Mouse (Mus musculus) kidney, embryonic 14.5 days (tissue): ENCODE results near the gene Slc1a7. TPM values are rescaled to one million over a fixed set of nuclear protein-coding genes. Genes with fewer than 3 reads are reported as not detected.

Experiments
- ATAC-seq: fragments of 200-750 bp; cut with Nextera tagmentation; 2 replicates; pipeline ENCODE4 v1.8.0; 2017; ENCODE audit warnings: moderate number of reproducible peaks, mild to moderate bottlenecking, moderate TSS enrichment, moderate library complexity; ENCODE audit not compliant: low FRiP score, low TSS enrichment
- H3K27ac ChIP-seq: fragments of 300-500 bp; sonication (generic); 2 replicates; pipeline ENCODE4 v1.5.1; 2014; ENCODE audit warnings: low read depth, mild to moderate bottlenecking, low read length, moderate library complexity, mixed read lengths
- H3K27me3 ChIP-seq: fragments of 300-500 bp; sonication (generic); 2 replicates; pipeline ENCODE4 v1.6.1; 2014; ENCODE audit warnings: mild to moderate bottlenecking, low read length; ENCODE audit not compliant: control insufficient read depth, insufficient read depth
- H3K36me3 ChIP-seq: fragments of 300-500 bp; sonication (generic); 2 replicates; pipeline ENCODE4 v1.6.1; 2014; ENCODE audit warnings: low read length, mixed read lengths; ENCODE audit not compliant: control insufficient read depth, insufficient read depth
- H3K4me1 ChIP-seq: fragments of 300-500 bp; sonication (generic); 2 replicates; pipeline ENCODE4 v1.6.1; 2014; ENCODE audit warnings: low read length, mixed read lengths; ENCODE audit not compliant: control insufficient read depth, insufficient read depth
- H3K4me2 ChIP-seq: fragments of 300-500 bp; sonication (generic); replicated peaks from 2 replicates; pipeline ENCODE4 v1.6.1; 2014; ENCODE audit warnings: low read depth, mild to moderate bottlenecking, low read length
- H3K4me3 ChIP-seq: fragments of 300-500 bp; sonication (generic); 2 replicates; pipeline ENCODE4 v1.5.1; 2014; ENCODE audit warnings: mild to moderate bottlenecking, low read length
- H3K9ac ChIP-seq: fragments of 300-500 bp; sonication (generic); 2 replicates; pipeline ENCODE4 v1.6.1; 2014; ENCODE audit warnings: low read depth, mild to moderate bottlenecking, low read length, moderate library complexity
- H3K9me3 ChIP-seq: fragments of 300-500 bp; sonication (generic); 2 replicates; pipeline ENCODE4 v1.6.1; 2016; ENCODE audit warnings: low read length; ENCODE audit not compliant: control insufficient read depth
- WGBS: fragments of 180-500 bp; shearing (Covaris S2); extraction: QIAGEN DNeasy Blood & Tissue Kit; methylation state at CpG from one replicate; pipeline ENCODE4 v1.1.7; 2014; 5-methylcytosine and 5-hydroxymethylcytosine counted together
- polyA plus RNA-seq: library from polyadenylated mRNA; unstranded; fragments of >200 nt; fragmentation: Nextera tagmentation; extraction: Ambion mirVana; gene quantifications from 2 replicates; pipeline ENCODE4 v1.2.1, GENCODE M21; 2014

The Slc1a7 gene
- polyA plus RNA-seq, 1 experiment from 2014 or later = not detected

DNA sequence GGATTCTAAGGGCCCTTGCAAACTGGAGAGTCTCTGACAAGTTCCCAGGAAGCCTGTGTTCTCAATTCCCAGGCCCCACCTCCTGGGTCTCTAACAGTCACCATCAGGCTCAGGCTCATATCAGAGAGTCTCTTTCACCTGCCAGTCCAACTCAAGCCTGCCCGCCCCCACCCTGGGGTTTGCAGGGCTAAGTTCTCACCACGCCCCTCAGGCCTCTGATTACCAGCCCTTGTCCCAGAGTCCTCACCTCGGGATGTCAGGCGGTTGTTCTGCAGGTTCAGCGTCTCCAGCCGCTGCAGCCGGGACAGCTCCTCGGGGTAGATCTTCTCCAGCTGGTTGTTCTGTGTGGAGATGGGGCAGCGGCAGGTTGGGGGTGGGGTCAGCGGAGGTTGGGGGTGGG is 57.1 kb downstream of the Slc1a7 start:
- peak overlapping the region; percentile 21 for H3K4me2 ChIP-seq
- H3K27ac ChIP-seq = no peak overlapping the region
- no peaks in the 10 kb centered on the region for H3K36me3 ChIP-seq
- 5% methylated on average over 10 of the region's 10 CpGs for WGBS
- H3K4me1 ChIP-seq = peaks cover 11% of the 10 kb centered on the region
- no peak for ATAC-seq
- peaks cover 8% of the 10 kb centered on the region for H3K27me3 ChIP-seq
- H3K9me3 ChIP-seq = no peaks in the 10 kb centered on the region
- H3K9ac ChIP-seq = no peak overlapping the region
- H3K4me3 ChIP-seq = no peak overlapping the region

DNA sequence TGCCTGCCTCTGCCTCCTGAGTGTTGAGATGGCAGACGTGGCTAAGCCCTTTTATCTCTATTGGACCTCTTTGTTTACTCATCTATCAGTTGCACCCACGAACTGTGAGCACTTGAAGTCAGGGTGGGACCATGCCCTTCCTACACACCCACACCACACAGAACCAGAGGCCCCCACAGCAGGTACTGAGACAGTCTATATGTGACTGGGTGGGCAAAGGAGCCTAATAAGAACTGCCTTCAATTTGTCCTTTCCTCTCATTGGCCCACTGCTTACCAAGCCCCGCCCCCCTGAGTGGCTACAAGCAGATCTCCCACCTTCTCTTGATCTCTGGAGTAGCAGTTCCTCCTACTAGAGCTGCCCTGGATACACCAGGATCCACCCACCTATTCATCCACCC is 58.1 kb downstream of the Slc1a7 start:
- Histone ChIP-seq H3K36me3 (no peaks in the 10 kb centered on the region), H3K27ac (no peak overlapping the region), H3K9ac (no peak overlapping the region), H3K27me3 (peaks cover 18% of the 10 kb centered on the region), H3K4me3 (no peak overlapping the region), H3K4me1 (peaks cover 16% of the 10 kb centered on the region), H3K9me3 (no peaks in the 10 kb centered on the region), H3K4me2 (no peak overlapping the region)
- no peak for ATAC-seq
- WGBS = 51% methylated on average over 3 of the region's 3 CpGs

DNA sequence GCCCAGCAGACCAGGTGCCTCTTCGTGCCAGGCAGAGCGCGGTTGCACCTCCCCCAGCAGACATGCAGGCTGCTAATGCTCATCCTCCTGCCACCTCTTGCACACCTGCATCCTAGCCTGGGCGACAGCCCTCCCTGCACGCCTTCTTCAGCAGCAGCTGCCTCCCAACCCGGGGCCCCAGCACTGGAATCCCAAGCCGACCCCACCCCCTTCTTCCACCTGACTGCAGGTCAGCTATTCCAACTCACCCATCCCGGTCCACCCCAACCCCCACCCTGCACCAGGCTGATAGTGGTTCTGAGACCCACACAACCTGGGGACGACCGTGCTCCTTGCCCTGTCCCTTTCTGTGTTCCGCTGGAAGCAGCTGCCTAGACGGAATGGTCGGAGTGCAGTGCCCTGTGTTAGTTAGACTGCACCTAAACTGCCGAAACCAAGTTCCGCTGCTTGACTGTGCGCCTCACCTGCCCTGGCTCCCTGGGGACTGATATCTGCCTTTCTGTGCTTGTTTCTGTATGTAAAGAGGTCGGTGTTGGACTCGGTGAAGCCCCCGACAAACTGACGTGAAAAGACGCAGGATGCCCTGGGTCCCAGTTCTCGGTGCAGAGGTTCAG is 62.9 kb downstream of the Slc1a7 start:
- H3K9ac ChIP-seq = no peak overlapping the region
- peaks cover 34% of the 10 kb centered on the region for H3K27me3 ChIP-seq
- ATAC-seq = 0 out of 2 replicates have a peak, but pooled peaks have one; percentile 5
- 2% methylated on average over 22 of the region's 22 CpGs for whole genome bisulfite sequencing
- H3K4me2 ChIP-seq = peak overlapping the region; percentile 99
- peaks cover 8% of the 10 kb centered on the region; the same call in 1 of the 2 replicates for H3K4me1 ChIP-seq
- H3K36me3 ChIP-seq = no peaks in the 10 kb centered on the region
- peak overlapping the region; percentile 61 for H3K4me3 ChIP-seq
- H3K27ac ChIP-seq = no peak overlapping the region
- no peaks in the 10 kb centered on the region for H3K9me3 ChIP-seq

DNA sequence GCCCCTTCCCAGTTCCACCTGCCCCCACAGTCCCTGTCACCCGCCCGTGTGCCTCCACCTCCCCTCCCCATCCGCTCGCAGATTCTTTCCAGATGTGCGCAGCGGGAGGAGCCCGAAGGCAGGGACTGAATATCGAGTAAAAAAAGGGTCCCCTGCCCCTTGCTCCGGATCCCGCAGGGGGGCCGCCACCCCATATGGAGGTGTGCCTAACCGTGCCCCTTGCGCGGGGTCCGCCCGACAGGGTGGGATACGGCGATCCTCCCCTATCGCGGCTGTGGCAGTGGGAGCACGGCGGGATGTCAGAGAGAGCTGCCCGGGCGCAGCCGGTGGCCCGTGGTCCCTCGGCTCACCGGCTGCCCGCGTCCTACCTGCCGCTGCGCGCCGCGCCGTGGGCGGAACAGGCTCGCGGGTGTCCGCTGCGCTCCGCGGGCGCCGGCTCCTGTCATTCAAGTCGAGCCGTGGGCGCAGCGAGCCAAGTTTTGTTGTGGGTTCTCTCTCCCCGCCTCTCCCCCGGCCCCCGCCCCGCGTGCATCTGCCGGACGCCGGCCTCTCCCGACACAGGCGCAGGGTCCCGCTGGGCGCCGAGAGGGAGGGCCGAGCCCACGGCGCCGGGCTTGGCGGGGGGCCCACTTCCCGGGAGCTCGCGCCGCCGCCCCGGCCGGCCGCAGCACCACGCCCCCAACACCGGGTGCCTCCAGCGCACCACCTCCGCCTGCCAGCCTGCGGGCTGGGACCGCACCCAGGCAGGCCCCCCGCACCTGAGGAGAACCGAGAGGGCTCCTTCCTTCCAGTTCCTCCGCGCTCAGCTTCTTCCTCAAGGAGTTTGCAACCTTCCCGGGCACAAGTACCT is 63.6 kb downstream of the Slc1a7 start:
- WGBS = 2% methylated on average over 69 of the region's 86 CpGs
- Histone ChIP-seq H3K27ac (no peak overlapping the region), H3K4me2 (peak overlapping the region; percentile 99), H3K9ac (peak overlapping the region; percentile 47), H3K9me3 (no peaks in the 10 kb centered on the region), H3K36me3 (no peaks in the 10 kb centered on the region), H3K4me3 (peak overlapping the region; percentile 61), H3K27me3 (peaks cover 34% of the 10 kb centered on the region), H3K4me1 (peaks cover 8% of the 10 kb centered on the region; the same call in 1 of the 2 replicates)
- peak; percentile 50 for ATAC-seq

DNA sequence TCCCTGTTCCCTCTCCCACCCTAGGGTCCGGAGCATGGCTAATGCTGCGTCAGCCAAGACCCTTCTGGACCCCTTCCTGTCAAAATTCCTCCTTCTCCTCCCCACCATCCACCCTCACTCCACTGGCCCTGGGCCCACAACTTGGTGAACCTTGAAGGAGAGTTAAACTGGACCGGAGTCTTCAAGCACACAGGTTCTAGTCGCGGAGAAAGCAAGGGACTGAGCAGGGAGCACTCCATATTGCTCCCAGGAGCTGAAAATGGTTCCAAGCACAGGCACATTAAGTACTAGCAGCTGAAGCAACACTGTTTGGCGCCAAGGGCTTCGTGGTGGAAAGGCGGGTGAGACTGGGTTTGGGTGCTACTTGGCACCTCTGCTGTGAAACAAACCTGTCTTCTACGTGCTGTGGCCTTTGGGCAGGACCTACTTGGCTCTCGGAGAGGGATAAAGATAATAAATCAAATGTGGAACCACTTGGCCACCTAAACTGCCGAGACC is 64.3 kb downstream of the Slc1a7 start:
- H3K4me2 ChIP-seq = peak overlapping the region; percentile 99
- no peaks in the 10 kb centered on the region for H3K36me3 ChIP-seq
- peak overlapping the region; percentile 47; the same call in 1 of the 2 replicates for H3K9ac ChIP-seq
- peak overlapping the region; percentile 61 for H3K4me3 ChIP-seq
- 22% methylated on average over 11 of the region's 11 CpGs for WGBS
- H3K4me1 ChIP-seq = peaks cover 8% of the 10 kb centered on the region; the same call in 1 of the 2 replicates
- H3K9me3 ChIP-seq = no peaks in the 10 kb centered on the region
- ATAC-seq = no peak
- peaks cover 34% of the 10 kb centered on the region for H3K27me3 ChIP-seq
- no peak overlapping the region for H3K27ac ChIP-seq

DNA sequence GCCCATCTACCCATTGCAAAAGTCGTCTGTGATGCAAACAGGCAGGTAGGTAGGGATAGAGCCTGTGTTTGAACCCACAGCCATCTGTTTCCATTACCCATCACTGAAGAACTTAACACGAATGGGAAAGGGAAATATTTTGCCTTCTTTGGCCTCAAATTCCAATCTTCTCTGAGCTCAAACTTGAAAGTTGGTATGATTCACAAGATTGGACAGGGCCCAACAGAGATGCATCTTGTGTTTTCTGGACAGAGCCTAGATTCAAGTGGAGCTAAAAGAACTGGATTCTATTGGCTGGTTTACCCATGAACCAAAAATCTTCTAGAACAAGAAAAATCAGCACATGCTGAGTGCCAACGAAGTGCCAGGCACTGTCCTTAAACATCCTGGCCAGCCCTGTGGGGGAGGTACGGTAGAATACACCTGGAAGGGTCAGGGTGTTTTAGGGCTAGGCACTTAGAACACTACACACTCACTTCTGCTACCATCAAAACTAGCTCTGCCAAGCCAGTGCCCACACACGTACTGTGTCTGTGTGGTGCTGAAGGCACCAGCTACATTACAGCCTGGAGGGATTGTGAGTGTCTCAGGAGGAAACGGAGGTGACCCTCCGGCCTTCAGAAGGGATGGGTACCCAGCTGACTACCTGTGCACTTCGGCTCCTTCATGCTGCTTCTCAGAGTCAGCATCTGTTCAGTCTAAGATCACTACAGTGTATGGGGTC is 65.1 kb downstream of the Slc1a7 start:
- Histone ChIP-seq H3K4me1 (peaks cover 8% of the 10 kb centered on the region; the same call in 1 of the 2 replicates), H3K27ac (no peak overlapping the region), H3K4me2 (no peak overlapping the region), H3K9ac (no peak overlapping the region), H3K27me3 (peaks cover 34% of the 10 kb centered on the region), H3K4me3 (no peak overlapping the region), H3K9me3 (no peaks in the 10 kb centered on the region), H3K36me3 (no peaks in the 10 kb centered on the region)
- WGBS = 80% methylated on average over 8 of the region's 8 CpGs
- ATAC-seq = no peak

DNA sequence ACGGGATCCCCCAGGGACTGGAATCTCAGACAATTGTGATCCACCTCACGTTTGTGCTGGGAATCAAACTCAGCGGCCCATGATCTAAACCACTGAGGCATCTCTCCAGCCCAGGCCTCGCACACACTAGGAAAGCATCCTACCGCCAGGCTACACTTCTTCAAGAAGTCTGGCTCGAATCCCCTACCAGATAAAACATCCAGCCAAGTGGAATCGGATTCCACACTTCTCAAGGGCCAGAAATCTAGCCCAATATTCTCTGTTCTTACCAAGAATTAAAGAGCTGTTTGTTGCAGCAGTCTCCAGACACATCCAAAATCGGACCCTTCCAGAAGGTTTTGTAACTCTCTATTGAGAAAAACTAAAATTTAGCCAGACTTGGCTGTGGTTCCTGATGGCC is 68.9 kb downstream of the Slc1a7 start:
- no peaks in the 10 kb centered on the region for H3K4me1 ChIP-seq
- no peak overlapping the region for H3K27ac ChIP-seq
- no peak overlapping the region for H3K4me3 ChIP-seq
- H3K27me3 ChIP-seq = peaks cover 9% of the 10 kb centered on the region; the same call in 1 of the 2 replicates
- H3K4me2 ChIP-seq = no peak overlapping the region
- H3K9me3 ChIP-seq = no peaks in the 10 kb centered on the region
- H3K36me3 ChIP-seq = no peaks in the 10 kb centered on the region; the same call in 1 of the 2 replicates
- ATAC-seq = no peak
- WGBS = 77% methylated on average over 8 of the region's 8 CpGs
- no peak overlapping the region for H3K9ac ChIP-seq

DNA sequence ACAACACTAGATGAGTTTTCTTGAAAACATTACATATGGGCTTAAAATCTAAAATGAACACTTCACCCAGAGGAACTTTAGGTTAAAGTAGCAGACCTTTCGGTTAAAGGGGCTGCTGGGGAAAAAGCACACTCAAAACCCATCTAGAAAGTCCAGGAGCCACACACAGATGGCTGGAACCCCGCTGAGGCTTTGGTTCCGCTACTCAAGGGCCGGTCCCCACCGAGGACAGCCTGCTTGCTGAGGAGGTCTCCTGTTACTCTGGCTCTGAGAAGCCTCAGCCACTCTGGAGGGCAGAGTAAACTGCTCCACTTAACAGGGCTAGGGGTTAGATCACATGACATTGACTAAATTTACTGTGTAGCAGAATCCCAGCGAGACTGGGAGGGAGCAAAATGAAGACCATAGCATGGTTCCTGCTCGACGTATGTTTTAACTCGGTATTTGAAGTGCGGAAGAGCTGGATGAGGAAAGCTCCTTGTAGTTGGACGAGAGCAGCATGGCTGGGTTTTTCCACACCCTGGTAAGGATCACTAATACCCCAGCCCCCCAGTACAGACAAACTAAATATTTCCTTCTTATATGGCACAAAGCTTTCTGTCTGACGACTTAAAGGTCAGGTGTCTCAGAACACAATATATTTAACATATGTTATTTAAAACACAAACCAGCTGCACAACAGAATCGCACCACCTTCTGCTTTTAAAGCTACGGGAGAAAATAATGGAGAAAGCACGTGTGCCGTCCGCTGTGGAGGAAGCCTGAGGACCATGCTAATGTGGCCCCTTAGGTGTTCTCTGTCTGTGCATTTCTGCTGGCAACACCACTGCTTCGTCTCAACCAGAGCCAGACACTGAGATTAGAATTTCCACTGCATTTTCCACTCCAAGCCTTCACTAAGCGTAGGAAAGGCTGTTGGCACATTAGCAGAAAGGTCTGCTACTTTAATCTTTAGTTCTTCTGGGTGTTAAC is 77.3 kb downstream of the Slc1a7 start:
- no peak overlapping the region for H3K4me3 ChIP-seq
- WGBS = 62% methylated on average over 19 of the region's 19 CpGs
- no peaks in the 10 kb centered on the region for H3K9me3 ChIP-seq
- no peaks in the 10 kb centered on the region for H3K4me1 ChIP-seq
- H3K27ac ChIP-seq = no peak overlapping the region
- H3K9ac ChIP-seq = no peak overlapping the region
- H3K27me3 ChIP-seq = no peaks in the 10 kb centered on the region
- no peak for ATAC-seq
- H3K36me3 ChIP-seq = peaks cover 42% of the 10 kb centered on the region
- no peak overlapping the region for H3K4me2 ChIP-seq
